Mouse (Mus musculus) E14TG2a.4 (cell line): ENCODE measurements around the gene Dag1.

Source experiments
- CTCF ChIP-seq: conservative IDR thresholded peaks from 2 replicates; pipeline ENCODE4 v1.5.1; 2014; ENCODE audit warnings: low read length
- NANOG ChIP-seq: IDR thresholded peaks from 2 replicates; pipeline ENCODE4 v1.6.1; 2014; ENCODE audit warnings: borderline replicate concordance, low read length, mixed read lengths
- POU5F1 ChIP-seq: IDR thresholded peaks from 2 replicates; pipeline ENCODE4 v1.6.1; 2014; ENCODE audit warnings: low read length, borderline replicate concordance

- TF ChIP-seq CTCF: no peak
- no peak for TF ChIP-seq POU5F1
- TF ChIP-seq NANOG: no peak
Observed at GRCm38 (mm10) chr9:108301853-108302252, 38.1 kb upstream of the Dag1 start.
